Mouse (Mus musculus) yolk sac, embryonic 10.5 days (tissue): ENCODE results near the gene Zdhhc23.

ENCODE experiments used
- DNase-seq: peaks from one replicate; pipeline ENCODE4 v3.0.0-alpha.2; 2017; ENCODE audit warnings: low spot score

The Zdhhc23 gene

DNA sequence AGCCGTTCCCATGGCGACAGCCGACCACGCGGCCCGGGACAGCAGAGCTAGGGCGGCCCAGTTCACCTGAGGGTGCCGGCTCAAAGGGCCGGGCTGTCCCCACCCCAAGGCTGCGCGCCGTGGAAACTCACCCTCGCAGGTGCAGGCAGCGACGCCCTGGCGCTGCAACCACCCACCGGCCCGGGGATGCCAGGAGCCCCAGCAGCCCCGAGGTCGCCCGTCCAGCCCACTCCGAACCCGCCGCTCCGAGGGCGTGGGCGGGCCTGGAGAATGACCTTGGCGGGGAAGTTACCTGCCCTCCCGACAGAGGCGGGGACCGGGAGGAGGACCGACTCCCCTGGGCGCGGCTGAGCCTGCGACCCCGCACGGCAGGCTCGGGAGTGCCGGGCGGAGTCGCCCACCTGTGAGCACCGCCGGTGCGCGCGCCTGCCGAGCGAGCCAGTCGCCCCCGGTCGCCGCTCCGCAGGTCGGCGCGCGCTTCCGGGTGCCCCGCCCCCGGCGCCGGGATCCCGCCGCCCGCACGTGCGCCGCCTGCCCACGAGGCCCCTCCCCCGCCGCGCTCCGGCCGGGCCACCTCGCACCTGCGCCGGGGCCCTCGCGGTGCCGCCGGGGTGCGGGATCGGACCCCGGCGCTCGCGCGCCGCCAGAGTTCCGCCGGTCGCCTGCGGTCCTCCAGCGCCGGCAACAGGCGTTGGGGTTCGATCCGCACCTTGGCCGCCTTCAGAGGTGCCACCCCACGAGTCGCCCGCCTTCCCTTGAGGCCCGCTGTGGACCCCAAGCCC, at the start of gene Zdhhc23:
TSS of gene Zdhhc23 (minus strand) at position 464 of the 782 bp plus-strand sequence.
- peak; percentile 51 for DNase-seq

GRCm38 (mm10) chr16:44029273-44029672, 49.7 kb upstream of the Zdhhc23 start:
- DNase-seq, result no peak

DNA sequence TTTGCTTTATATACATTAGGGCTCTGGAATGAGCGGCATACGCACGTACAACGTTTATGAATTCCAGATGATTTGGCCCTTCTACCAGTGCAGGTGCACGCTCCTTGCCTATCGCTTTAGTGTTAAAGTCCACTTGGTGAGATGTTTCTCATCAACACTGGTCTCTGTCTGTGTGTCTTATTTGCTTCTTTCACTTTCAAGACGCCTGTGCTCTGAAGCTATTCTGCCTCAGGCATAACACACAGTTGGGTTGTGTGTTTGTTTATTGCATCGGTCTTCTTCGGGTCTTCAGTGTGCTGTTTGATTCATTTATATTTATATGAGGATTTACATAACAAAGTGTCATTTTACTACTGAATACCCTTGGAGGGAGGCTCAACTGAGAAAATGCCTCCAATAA, 47.2 kb upstream of the Zdhhc23 start:
- no peak for DNase-seq

- DNase-seq, result no peak
Observed at GRCm38 (mm10) chr16:44026210-44026609, 46.6 kb upstream of the Zdhhc23 start.

DNA sequence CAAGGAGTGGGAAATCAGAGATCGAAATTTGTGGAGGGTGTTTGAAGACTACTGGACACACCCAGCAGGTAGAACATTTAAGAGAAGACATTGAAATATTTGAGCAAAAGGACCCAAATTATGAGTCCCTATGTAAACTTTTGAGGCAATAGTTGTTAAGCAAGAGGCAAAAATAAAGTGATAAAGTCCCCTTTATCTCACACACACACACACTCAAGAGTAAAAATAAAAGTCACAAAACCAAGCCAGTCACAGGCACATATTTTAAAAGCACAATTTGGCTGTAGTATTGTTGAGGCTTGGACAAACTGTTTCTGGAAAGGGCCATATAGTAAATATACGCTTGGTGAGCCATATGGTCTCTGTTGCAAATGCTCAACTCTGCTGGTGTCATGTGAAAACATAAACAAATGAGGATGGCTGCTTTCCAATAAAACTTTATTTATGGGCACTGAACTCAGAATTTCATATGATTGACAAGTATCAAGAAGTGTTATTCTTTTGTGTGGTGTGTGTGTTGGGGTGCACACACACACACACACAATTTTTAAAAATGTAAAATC, 39.5 kb upstream of the Zdhhc23 start:
- no peak for DNase-seq

DNA sequence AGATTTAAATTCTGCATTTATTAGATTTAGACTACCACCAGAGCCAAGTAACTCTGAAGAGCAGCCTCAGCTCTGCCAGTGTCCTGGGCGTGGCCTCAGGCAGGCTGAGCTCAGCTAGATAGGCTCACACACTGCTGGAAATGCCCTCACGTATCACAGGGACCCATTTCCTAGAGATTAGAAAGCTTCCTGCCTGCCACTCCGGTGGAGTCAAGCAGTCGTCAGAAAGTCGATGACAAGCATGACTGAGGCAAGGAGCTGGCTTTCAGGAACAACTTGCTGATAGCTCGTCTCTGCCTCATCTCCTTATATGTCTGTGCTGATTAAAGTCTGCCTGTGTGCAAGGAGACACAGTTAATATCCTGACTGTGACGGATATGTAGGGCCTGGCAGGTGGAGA, 38.8 kb upstream of the Zdhhc23 start:
- DNase-seq, result no peak

DNA sequence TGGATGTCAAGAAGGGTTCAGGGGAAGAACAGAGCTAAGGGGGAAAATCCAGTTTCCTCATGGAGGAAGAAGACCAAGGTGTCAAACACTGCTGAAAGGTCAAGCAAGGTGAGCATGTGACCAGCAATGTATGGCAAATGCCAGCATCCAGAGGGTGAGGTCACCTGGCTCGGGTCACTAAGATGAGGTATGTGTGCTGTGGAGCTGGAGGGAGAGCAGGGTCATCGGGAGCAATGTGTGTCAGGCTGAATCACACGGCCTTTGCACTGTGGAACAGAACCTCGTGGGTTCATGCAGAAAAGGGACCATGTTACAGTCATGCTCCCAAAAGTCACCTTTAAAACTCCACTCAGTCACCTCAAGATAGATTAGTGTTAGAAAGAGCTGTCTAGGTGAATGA, 38.1 kb upstream of the Zdhhc23 start:
- DNase-seq, result no peak

DNA sequence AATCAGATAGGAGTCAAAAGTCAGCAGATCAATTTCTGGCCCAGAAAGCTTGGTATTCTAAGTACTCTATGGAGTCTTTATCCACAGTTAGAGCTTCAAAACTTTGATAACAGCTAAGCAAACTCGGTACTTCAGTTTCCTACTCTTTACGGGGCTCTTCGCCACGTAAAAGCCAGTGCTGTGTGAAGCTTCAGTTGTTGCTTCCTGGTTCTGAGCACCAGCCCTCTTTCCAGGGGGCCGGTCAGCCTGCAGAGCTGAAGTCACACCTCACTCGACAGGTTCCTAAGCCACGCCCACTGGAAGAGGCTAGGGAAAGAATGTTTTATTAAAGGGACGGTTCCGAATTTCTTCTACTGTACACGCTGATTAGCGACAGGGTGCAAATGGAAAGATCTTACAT, 36.6 kb upstream of the Zdhhc23 start:
- peak; percentile 72 for DNase-seq

- DNase-seq, result no peak
Observed at GRCm38 (mm10) chr16:44015416-44016158, 36.0 kb upstream of the Zdhhc23 start.

DNA sequence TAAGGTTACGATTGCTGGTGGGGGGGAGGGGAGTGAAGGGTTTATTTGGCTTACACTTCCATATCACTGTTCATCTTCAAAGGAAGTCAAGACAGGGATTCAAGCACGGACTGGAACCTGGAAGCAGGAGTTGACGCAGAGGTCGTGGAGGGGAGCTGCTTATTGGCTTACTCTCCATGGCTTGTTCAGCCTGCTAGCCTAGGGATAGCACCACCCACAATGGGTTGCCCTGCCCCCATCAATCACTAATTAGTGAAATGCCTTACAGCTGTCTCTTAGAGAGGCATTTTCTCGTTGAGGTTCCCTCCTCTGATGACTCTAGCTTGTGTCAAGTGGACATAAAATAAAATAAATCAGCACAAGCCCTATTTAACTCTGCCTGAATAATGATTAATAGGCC, 31.4 kb upstream of the Zdhhc23 start:
- DNase-seq, result no peak

- no peak for DNase-seq
Observed at GRCm38 (mm10) chr16:44002086-44002485, 22.5 kb upstream of the Zdhhc23 start.

- DNase-seq, result no peak
Observed at GRCm38 (mm10) chr16:43999541-43999940, 19.9 kb upstream of the Zdhhc23 start.

DNA sequence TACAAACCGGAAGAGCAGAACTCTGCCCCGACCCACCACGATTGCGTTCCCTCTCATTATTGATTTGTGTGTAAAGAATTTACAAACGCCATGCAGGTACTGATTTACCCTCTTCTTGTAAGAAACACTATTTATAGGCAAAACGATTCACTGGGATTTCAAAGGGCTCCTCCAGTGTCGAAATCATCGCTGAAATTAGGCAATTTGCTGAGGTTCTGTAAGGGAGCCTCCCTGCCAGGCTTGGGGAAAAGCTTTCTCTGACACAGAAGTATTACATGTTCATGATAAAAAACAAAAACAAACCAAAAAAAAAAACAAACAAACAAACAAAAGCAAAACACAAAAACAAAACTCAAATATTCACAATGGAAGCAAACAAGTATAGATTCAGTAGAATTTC, 19.5 kb upstream of the Zdhhc23 start:
- DNase-seq, result no peak

- DNase-seq, result no peak
Observed at GRCm38 (mm10) chr16:43994623-43995022, 15.0 kb upstream of the Zdhhc23 start.

GRCm38 (mm10) chr16:43986299-43986698, 6.7 kb upstream of the Zdhhc23 start:
- DNase-seq, result no peak

DNA sequence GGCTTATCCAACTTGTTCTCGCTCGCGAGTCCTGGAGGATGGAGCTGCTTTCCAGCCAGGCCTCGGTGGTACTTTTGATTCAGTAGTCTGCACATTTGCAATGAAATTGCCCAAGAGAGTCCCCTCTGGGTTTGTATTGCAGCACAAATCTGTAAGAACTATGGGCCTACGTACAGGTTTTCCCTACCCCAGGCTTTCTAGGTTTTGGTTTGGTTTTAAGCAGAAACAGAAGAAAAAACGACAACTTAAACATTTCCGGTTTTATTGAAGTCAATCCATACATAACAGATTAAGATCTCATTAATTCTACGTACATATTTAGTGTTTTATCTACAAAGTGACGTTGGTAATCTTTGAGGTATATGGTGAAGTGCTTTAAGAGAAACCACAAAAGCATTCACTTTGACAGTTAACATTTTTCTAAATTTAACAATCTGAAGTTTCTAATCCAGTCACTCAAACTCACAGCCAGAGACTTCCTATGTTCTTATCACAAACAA, 569 bp upstream of the Zdhhc23 start:
- peak; percentile 17 for DNase-seq

GRCm38 (mm10) chr16:43979010-43979327, 622 bp downstream of the Zdhhc23 start:
- no peak for DNase-seq

DNA sequence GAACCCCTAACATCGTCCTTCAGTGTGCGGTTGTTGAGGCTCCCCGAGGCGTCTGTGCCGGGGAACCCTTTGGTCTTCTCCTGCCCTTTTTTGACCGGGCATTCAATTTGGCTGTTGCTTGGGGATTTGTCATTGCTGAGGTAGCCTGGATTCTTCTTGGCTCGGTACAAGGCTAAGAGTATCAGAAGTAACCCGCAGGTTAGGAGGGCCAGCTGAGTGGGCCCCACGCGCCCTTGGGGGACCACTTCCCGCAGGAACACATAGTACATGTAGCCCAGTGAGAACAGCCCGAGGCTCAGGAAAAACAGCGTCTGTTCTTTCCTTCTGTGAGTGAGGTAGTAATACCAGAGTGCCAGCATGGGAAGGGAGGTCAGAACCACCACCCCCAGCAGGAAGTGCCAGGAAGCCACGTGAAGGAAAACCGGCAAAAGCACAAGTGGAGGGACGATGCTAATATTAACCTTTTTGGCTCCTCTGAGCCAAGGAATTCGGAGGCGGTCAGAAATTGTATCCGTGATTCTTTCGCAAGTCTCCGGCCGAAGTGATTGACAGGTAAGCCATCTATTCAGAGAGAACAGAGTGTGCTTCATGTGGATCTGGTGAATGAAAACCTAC, 5.9 kb downstream of the Zdhhc23 start:
- DNase-seq, result no peak

- DNase-seq, result no peak
Observed at GRCm38 (mm10) chr16:43973147-43973546, 6.4 kb downstream of the Zdhhc23 start.

GRCm38 (mm10) chr16:43972391-43972790, 7.2 kb downstream of the Zdhhc23 start:
- no peak for DNase-seq

- DNase-seq, result no peak
Observed at GRCm38 (mm10) chr16:43971741-43972140, 7.8 kb downstream of the Zdhhc23 start.

GRCm38 (mm10) chr16:43971189-43971588, 8.4 kb downstream of the Zdhhc23 start:
- no peak for DNase-seq

DNA sequence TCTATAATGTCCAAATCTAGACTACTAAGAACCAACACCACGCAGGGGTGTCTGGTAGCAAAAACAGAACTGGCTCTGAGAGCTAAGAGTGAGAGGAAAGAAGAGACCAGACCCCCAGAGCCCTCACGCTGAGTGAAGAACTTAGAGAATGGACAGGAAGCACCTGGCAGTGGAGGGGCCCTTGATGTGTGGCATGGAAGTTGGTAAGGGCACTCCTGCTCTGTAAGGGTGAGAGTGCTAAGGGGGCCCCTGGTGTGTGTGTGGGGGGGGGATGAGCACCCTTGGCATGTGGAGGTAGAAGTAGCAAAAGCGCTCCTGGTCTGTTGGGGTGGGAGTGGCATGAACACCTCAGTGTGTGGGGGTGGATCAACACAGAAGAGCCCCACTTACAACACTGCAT, 9.2 kb downstream of the Zdhhc23 start:
- no peak for DNase-seq
